Mouse (Mus musculus): ENCODE data around the gene Ubl7. TPM values are rescaled to one million over a fixed set of nuclear protein-coding genes. Genes with fewer than 3 reads are reported as not detected.

The Ubl7 gene
- polyA plus RNA-seq, 1 experiment = 131 TPM

DNA sequence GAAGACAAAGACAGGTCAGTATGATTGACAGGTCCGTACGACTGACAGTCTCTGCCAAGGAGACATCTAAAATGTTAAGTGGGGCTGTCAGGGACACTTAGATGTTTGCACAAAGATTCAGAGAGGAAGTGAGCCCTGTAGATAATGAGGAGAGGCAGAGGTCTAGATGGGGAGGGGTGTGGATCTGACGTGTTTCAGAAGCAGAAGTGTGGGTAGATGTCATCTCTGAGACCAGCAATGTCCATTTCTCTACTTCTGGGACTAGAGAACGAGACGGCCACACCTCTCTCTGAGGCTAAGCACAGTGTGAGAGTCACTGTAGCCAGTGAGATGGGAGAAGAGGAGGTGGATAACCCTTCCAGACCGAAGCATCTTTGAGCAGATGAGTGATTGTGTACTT lies 67.2 kb downstream of the Ubl7 start:
- Histone ChIP-seq H3K4me3 (replicated peaks; ENCODE audit: extremely low read depth, low read depth, low read length) (no peak overlapping the region), H3K4me1 (ENCODE audit: control insufficient read depth, insufficient read depth, low read length) (peaks cover 4% of the 10 kb centered on the region; the same call in 1 of the 2 replicates)
- DNase-seq = no peak
- TF ChIP-seq POLR2A (IDR thresholded peaks at IDR 0.05; ENCODE audit: borderline replicate concordance, extremely low read depth, low read depth, low read length) (no peak), CTCF (IDR thresholded peaks at IDR 0.05; ENCODE audit: insufficient read depth, low read length) (no peak)
- WGBS = 49% methylated on average over 6 of the region's 6 CpGs

DNA sequence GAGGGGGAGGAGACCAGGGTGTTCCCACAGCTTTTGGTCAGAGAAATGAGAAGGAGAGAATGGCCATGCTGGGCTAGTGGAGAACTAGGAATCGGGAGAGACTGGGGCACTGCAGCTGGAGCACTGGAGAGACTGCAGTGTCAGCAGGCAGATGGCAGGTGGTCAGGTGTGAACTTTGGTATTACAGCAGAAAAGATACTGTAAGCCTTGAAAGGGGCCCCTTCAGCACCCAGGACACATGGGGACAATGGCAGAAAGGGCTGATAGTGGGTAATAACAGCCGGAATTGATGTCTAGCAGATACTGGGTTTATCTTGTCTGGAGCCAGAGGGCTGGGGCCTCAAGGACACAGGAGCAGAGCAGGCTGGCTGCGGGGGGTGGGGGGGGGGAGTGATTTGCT lies 68.1 kb downstream of the Ubl7 start:
- TF ChIP-seq CTCF (IDR thresholded peaks at IDR 0.05; ENCODE audit: insufficient read depth, low read length) (no peak), POLR2A (IDR thresholded peaks at IDR 0.05; ENCODE audit: borderline replicate concordance, extremely low read depth, low read depth, low read length) (no peak)
- H3K4me1 ChIP-seq (ENCODE audit: control insufficient read depth, insufficient read depth, low read length) = no peaks in the 10 kb centered on the region
- DNase-seq = no peak
- no peak overlapping the region for H3K4me3 ChIP-seq (replicated peaks; ENCODE audit: extremely low read depth, low read depth, low read length)
- WGBS = 61% methylated on average over 3 of the region's 3 CpGs

Other genes with a start within 250 kb of the Ubl7 start
- gene Cyp1a2, start 227.3 kb upstream of the Ubl7 start, polyA plus RNA-seq (2012; rRNA removed) = 0.23 and 0.44 TPM in 2 replicates
- 28.8 and 37.7 TPM in 2 replicates for gene Cyp1a1, start 223.1 kb upstream of the Ubl7 start, polyA plus RNA-seq (2012; rRNA removed)
- gene Edc3, start 202.4 kb upstream of the Ubl7 start, polyA plus RNA-seq (2012; rRNA removed) = 17.6 and 19.4 TPM in 2 replicates
- 95.5 and 159 TPM in 2 replicates for gene Clk3, start 145.1 kb upstream of the Ubl7 start, polyA plus RNA-seq (2012; rRNA removed)
- gene Arid3b, start 74.2 kb upstream of the Ubl7 start, polyA plus RNA-seq (2012; rRNA removed) = 16.4 and 16.6 TPM in 2 replicates
- 69.3 and 90.1 TPM in 2 replicates for gene Sema7a, start 29.1 kb downstream of the Ubl7 start, polyA plus RNA-seq (2012; rRNA removed)
- 0.15 and 0.28 TPM in 2 replicates for gene Cyp11a1, start 95.4 kb downstream of the Ubl7 start, polyA plus RNA-seq (2012; rRNA removed)
- gene Stra6, start 152.8 kb downstream of the Ubl7 start, polyA plus RNA-seq (2012; rRNA removed) = 0.65 and 0.68 TPM in 2 replicates
- gene Ccdc33, start 207.8 kb downstream of the Ubl7 start, polyA plus RNA-seq (2012; rRNA removed) = 7.8 and 8.5 TPM in 2 replicates

Measured in lung, adult 2 months (tissue).